Mouse (Mus musculus) regulatory T cell (primary cell): Measurements from ENCODE around the gene Atxn7.

Source experiments
- in situ Hi-C: fragments of 300-600 bp; cut with MboI, MseI; formaldehyde crosslinking; loops from one replicate; pipeline ENCODE4 v1.15.1; 2025; ENCODE audit warnings: high pct_unique_total_duplicates

Gene Atxn7

GRCm38 (mm10) chr14:14063382-14063781 is 102.1 kb downstream of the Atxn7 start:
- in situ Hi-C loops: loop anchor here (5.0 kb wide), 1 partner anchor 34 kb away; no protein-coding TSS in a partner anchor

- in situ Hi-C loops: loop anchor here (5.0 kb wide), 1 partner anchor 33 kb away; no protein-coding TSS in a partner anchor
Measured at GRCm38 (mm10) chr14:14064486-14065141, 103.4 kb downstream of the Atxn7 start.

- in situ Hi-C loops: no loop called here
Measured at GRCm38 (mm10) chr14:14065142-14065498, 103.9 kb downstream of the Atxn7 start.

- in situ Hi-C loops: no loop called here
Measured at GRCm38 (mm10) chr14:14066241-14066640, 105.0 kb downstream of the Atxn7 start.

- in situ Hi-C loops: no loop called here
Measured at GRCm38 (mm10) chr14:14067648-14068472, 106.6 kb downstream of the Atxn7 start.

- in situ Hi-C loops: no loop called here
Measured at GRCm38 (mm10) chr14:14068553-14068952, 107.3 kb downstream of the Atxn7 start.

GRCm38 (mm10) chr14:14070541-14071315 is 109.5 kb downstream of the Atxn7 start:
- in situ Hi-C loops: no loop called here

DNA sequence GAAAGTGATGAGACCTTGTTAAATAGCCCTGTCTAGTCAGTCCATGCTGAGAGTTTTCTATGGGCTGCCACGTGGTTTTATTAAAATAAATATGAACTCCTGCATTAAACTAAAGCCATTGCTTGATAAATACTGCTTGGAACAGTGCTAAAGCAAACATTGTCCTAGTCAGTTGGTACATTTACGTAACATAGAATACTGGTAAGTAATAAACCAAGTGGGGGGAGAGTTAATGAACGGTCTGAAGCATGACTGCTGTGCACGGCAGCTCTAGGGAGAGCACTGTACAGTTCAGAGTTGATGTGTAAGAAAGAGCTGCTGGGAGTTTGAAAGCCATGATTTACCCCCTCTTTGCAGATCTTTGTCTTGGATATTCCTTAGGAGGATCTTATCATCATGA is 110.2 kb downstream of the Atxn7 start:
- in situ Hi-C loops: no loop called here

- in situ Hi-C loops: no loop called here
Measured at GRCm38 (mm10) chr14:14080604-14081194, 119.5 kb downstream of the Atxn7 start.

- in situ Hi-C loops: no loop called here
Measured at GRCm38 (mm10) chr14:14083811-14084210, 122.6 kb downstream of the Atxn7 start.

DNA sequence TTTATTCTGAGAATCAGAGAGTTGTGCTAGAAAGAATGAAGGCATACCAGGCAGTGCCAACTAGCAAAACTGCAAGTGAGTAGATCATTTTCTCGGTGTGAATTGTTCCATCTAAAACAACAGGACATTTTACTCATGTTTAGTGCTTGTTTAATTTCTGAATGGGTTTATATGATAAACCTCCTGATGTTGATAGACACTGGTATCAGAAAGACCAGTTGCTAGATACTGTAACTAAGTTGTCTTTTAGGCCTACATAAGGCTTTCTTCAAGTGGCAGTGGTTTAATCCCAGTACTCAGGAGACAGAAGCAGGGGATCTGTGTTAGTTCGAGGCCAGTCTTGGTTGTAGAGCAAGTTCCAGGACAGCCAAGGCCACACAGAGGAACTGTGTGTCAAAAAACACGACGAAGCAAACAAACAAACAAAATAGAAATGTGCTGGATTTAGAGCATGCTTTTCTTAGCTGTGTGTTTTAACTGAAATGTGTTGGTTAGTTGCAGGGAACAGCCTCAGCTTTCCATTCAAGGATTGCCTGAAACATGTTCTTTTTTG is 125.5 kb downstream of the Atxn7 start:
- in situ Hi-C loops: no loop called here

DNA sequence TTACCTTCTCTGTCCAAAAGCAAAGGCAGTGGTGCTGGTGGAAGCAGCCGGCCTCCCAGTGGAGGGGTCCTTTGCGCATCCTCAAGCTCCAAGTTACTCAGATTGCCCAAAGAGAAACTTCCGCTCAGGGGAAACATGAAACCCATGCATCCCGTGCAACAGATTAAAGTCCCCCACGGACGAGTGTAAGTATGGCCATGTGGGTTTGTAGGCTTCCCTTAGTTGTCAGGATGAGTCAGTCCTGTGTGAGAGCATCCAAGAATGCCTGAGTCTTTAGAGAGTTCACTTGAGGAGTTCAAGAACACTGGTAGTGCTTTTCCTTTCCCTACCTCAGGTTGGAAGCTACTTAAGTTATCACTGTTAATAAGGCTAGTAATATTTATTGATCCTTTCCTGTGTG is 126.1 kb downstream of the Atxn7 start:
- in situ Hi-C loops: no loop called here

DNA sequence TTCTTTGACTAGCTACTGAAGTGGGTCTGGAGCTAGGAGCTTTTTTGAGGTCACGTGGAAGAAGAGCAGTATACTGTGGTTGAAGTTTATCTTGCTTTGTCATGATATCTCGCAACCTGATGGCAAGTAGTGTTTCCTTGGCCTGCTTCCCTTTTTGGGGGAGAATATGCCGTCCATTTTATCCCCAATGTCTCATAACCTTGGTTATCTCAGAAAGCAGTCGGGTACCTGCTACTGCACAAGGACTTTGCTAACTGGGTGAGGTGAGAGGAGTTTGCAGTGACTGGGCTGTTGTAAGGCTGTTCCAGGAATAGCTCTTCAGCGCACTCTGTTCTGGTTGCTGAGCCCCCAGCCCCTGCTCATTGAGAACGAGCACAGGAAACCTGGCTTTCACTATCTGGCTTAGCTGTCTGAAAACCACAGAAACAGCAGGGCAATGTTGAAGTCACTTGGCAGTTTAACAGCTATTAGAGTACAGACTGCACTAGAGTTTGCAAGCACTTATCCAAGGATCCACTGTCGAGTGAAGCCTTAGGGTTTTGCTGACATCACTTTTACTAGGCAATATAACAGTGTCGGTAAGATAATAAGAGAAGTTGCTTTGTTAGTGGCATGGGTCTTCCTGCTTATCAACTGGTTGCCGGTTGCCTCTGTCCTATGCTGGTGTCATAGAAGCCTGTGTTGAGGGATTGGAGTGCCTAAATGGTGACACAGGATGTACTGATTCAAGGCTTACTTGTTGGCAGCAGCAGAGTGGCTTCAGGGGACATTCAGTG is 127.0 kb downstream of the Atxn7 start:
- in situ Hi-C loops: no loop called here

DNA sequence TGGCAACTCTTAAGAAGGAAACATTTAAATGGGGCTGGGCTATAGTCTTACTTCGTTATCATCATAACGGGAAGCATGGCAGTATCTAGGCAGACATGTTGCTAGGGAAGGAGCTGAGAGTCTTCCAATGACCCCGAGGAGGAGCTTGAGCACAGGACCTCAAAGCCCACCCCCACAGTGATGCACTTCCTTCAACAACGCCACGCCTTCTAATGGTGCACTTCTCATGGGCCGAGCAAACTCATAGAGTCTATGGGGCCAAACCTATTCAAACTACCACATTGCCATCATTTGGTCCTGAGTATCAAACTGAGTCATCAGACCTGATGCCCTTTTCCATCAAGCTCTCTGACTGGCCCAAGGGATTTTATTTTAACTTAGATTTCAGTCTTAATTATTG is 129.3 kb downstream of the Atxn7 start:
- in situ Hi-C loops: no loop called here

GRCm38 (mm10) chr14:14098330-14098980 is 137.2 kb downstream of the Atxn7 start:
- in situ Hi-C loops: loop anchor here (5.0 kb wide), 1 partner anchor 36 kb away; no protein-coding TSS in a partner anchor

- in situ Hi-C loops: no loop called here
Measured at GRCm38 (mm10) chr14:14100773-14101280, 139.6 kb downstream of the Atxn7 start.

DNA sequence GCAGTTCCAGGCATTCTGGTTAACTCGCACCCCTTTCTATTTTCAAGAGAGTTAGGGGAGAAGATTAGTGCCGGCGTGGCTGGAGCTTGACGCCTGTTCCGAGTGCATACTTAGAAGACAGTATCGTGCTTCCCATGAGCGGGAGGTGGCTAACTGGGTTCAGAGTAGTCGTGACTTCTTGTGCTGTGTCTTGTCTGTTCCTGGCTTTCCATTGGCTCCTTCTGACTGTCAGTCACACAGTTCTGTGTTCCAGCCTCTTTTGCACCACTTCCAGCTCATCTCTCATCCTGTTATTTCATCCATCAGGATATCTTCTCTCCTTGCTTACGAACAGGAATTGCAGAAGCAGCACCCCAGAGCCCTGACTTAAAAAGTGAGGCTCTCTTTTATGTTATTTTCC is 140.1 kb downstream of the Atxn7 start:
- in situ Hi-C loops: no loop called here

DNA sequence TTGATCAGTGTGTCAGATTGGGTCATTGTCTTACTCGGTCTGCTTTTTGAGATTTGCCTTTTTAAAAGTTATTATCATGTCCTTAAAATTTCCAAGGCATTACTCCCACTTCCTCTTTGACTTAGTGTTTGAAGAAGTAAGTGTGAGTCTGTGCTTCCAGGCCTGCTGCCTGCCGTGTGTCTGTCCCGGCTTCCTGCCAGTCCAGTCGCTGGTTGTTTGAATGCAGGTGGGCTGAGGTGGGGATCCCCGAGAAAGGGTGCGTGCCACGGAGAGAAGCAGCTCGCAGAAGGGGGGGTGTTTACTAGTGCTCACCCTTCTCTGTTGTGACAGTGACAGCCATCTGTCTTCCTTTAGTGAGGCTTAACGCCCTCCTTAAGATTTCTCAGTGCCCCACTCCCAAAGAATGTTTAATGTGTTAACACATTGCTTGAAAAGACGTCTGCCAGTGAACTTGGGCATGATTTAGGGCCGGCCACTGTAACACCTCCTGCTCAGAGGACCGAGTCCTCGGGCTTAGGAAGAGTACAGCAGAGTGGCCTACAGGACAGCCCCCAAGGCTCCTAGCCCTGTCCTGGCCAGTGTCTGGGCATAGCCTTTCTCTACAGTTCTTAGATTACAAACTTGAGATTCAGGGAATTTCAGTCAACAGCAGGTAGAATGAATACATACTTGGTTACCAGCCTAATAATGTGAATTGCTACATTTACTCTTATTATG is 143.1 kb downstream of the Atxn7 start:
- in situ Hi-C loops: no loop called here

GRCm38 (mm10) chr14:14104930-14105318 is 143.7 kb downstream of the Atxn7 start:
- in situ Hi-C loops: no loop called here
